Mouse (Mus musculus) heart, postnatal 0 days (tissue): ENCODE measurements at regions not wholly inside any gene's neighbourhood (a gene's known extent, or its start where the extent isn't known, plus 50 kb on each side); places are given as distances from the start of the nearest gene placed in this dataset.

Experiments used
- ATAC-seq: fragments of 200-750 bp; cut with Nextera tagmentation; 2 replicates; pipeline ENCODE4 v1.8.0; 2017; ENCODE audit warnings: low read depth, moderate number of reproducible peaks, moderate library complexity; ENCODE audit not compliant: insufficient read depth
- DNase-seq: peaks from one replicate; pipeline ENCODE4 v3.0.0-alpha.2; 2016; ENCODE audit warnings: low spot score
- H3K27ac ChIP-seq: fragments of 300-500 bp; sonication (generic); 2 replicates; pipeline ENCODE4 v1.5.1; 2014; ENCODE audit warnings: low read depth, mild to moderate bottlenecking
- H3K27me3 ChIP-seq: fragments of 300-500 bp; sonication (generic); 2 replicates; pipeline ENCODE4 v1.6.1; 2014; ENCODE audit warnings: low read length, mixed read lengths; ENCODE audit not compliant: control insufficient read depth, insufficient read depth
- H3K36me3 ChIP-seq: fragments of 300-500 bp; sonication (generic); replicated peaks from 2 replicates; pipeline ENCODE4 v1.6.1; 2014; ENCODE audit warnings: low read length, mixed read lengths; ENCODE audit not compliant: control insufficient read depth, insufficient read depth
- H3K4me1 ChIP-seq: fragments of 300-500 bp; sonication (generic); 2 replicates; pipeline ENCODE4 v1.6.1; 2014; ENCODE audit warnings: antibody characterized with exemption; ENCODE audit not compliant: control insufficient read depth, insufficient read depth
- H3K4me2 ChIP-seq: fragments of 300-500 bp; sonication (generic); 2 replicates; pipeline ENCODE4 v1.6.1; 2014; ENCODE audit warnings: low read depth, mild to moderate bottlenecking, low read length, moderate library complexity
- H3K4me3 ChIP-seq: fragments of 300-500 bp; sonication (generic); 2 replicates; pipeline ENCODE4 v1.5.1; 2014; ENCODE audit warnings: low read depth, low read length
- H3K9ac ChIP-seq: fragments of 300-500 bp; sonication (generic); replicated peaks from 2 replicates; pipeline ENCODE4 v1.6.1; 2014; ENCODE audit warnings: low read depth, low read length, mixed read lengths
- H3K9me3 ChIP-seq: fragments of 300-500 bp; sonication (generic); replicated peaks from 2 replicates; pipeline ENCODE4 v1.6.1; 2016; ENCODE audit warnings: low read length; ENCODE audit not compliant: control insufficient read depth
- CTCF ChIP-seq: IDR thresholded peaks from 2 replicates; pipeline ENCODE4 v1.5.1; 2016; ENCODE audit warnings: antibody characterized with exemption, control low read depth, low read depth
- EP300 ChIP-seq: IDR thresholded peaks from 2 replicates; pipeline ENCODE4 v1.6.1; 2016; ENCODE audit warnings: antibody characterized with exemption, low read depth
- WGBS: fragments of 180-500 bp; shearing (Covaris S2); extraction: QIAGEN DNeasy Blood & Tissue Kit; methylation state at CpG from one replicate; pipeline ENCODE4 v1.1.7; 2014; 5-methylcytosine and 5-hydroxymethylcytosine counted together

- DNase-seq (no peak), ATAC-seq (no peak)
- TF ChIP-seq EP300, result no peak
- TF ChIP-seq CTCF, result no peak
- no peaks in the 10 kb centered on the region for H3K36me3 ChIP-seq
- no peaks in the 10 kb centered on the region for H3K9me3 ChIP-seq
- WGBS, result 91% methylated on average over 3 of the region's 3 CpGs
- H3K4me3 ChIP-seq, result no peak overlapping the region
- H3K4me1 ChIP-seq, result no peaks in the 10 kb centered on the region
- no peaks in the 10 kb centered on the region for H3K27me3 ChIP-seq
- H3K4me2 ChIP-seq, result no peak overlapping the region
- no peak overlapping the region for H3K27ac ChIP-seq
- H3K9ac ChIP-seq, result no peak overlapping the region
These were observed 598.4 kb upstream of the Robo1 start for GRCm38 (mm10) chr16:71709684-71710083.

GRCm38 (mm10) chr16:71711879-71712278 is 596.2 kb upstream of the Robo1 start:
- Histone ChIP-seq H3K9ac (no peak overlapping the region), H3K36me3 (no peaks in the 10 kb centered on the region), H3K4me1 (no peaks in the 10 kb centered on the region), H3K9me3 (no peaks in the 10 kb centered on the region), H3K27ac (no peak overlapping the region), H3K27me3 (no peaks in the 10 kb centered on the region), H3K4me2 (no peak overlapping the region), H3K4me3 (no peak overlapping the region)
- no peak for DNase-seq
- WGBS, result 76% methylated on average over 2 of the region's 2 CpGs
- ATAC-seq, result no peak
- no peak for TF ChIP-seq CTCF
- TF ChIP-seq EP300, result no peak

- WGBS, result 67% methylated on average over 3 of the region's 3 CpGs
- Histone ChIP-seq H3K27ac (no peak overlapping the region), H3K9ac (no peak overlapping the region), H3K4me1 (no peaks in the 10 kb centered on the region), H3K36me3 (no peaks in the 10 kb centered on the region), H3K4me3 (no peak overlapping the region), H3K9me3 (no peaks in the 10 kb centered on the region), H3K4me2 (no peak overlapping the region), H3K27me3 (no peaks in the 10 kb centered on the region)
- ATAC-seq, result no peak
- DNase-seq, result no peak
- no peak for TF ChIP-seq EP300
- TF ChIP-seq CTCF, result no peak
These were observed 590.9 kb upstream of the Robo1 start for GRCm38 (mm10) chr16:71717207-71717606.

GRCm38 (mm10) chr16:71724898-71725297 is 583.2 kb upstream of the Robo1 start:
- no peak for ATAC-seq
- Histone ChIP-seq H3K9me3 (no peaks in the 10 kb centered on the region), H3K4me3 (no peak overlapping the region), H3K36me3 (no peaks in the 10 kb centered on the region), H3K27ac (no peak overlapping the region), H3K4me2 (no peak overlapping the region), H3K9ac (no peak overlapping the region), H3K4me1 (no peaks in the 10 kb centered on the region), H3K27me3 (no peaks in the 10 kb centered on the region)
- WGBS, result 71% methylated on average over 2 of the region's 2 CpGs
- no peak for DNase-seq
- TF ChIP-seq CTCF (no peak), EP300 (no peak)

GRCm38 (mm10) chr16:71737941-71738340 is 570.2 kb upstream of the Robo1 start:
- H3K27me3 ChIP-seq, result no peaks in the 10 kb centered on the region
- no peak for TF ChIP-seq CTCF
- no peak for TF ChIP-seq EP300
- no peak for DNase-seq
- no peaks in the 10 kb centered on the region for H3K4me1 ChIP-seq
- no peak overlapping the region for H3K4me2 ChIP-seq
- no peaks in the 10 kb centered on the region for H3K36me3 ChIP-seq
- H3K9me3 ChIP-seq, result no peaks in the 10 kb centered on the region; the same call in 1 of the 2 replicates
- H3K27ac ChIP-seq, result no peak overlapping the region
- no peak for ATAC-seq
- H3K4me3 ChIP-seq, result no peak overlapping the region
- no peak overlapping the region for H3K9ac ChIP-seq
- WGBS, result 77% methylated on average over 2 of the region's 2 CpGs

- TF ChIP-seq EP300 (no peak), CTCF (no peak)
- no peak overlapping the region for H3K4me2 ChIP-seq
- no peak for DNase-seq
- H3K27ac ChIP-seq, result no peak overlapping the region
- ATAC-seq, result no peak
- H3K27me3 ChIP-seq, result no peaks in the 10 kb centered on the region
- H3K36me3 ChIP-seq, result no peaks in the 10 kb centered on the region
- H3K4me1 ChIP-seq, result no peaks in the 10 kb centered on the region
- H3K9ac ChIP-seq, result no peak overlapping the region
- no peak overlapping the region for H3K4me3 ChIP-seq
- 74% methylated on average over 5 of the region's 5 CpGs for WGBS
- H3K9me3 ChIP-seq, result no peaks in the 10 kb centered on the region; the same call in 1 of the 2 replicates
These were observed 569.0 kb upstream of the Robo1 start for GRCm38 (mm10) chr16:71739104-71739503.
